Mouse (Mus musculus) layer of hippocampus, adult 11-12 months (tissue): ENCODE results near the gene Chrm5.
A peak's percentile ranks its signal among the peaks of the same experiment; 100 is the strongest.

ENCODE experiments used
- DNase-seq: peaks from one replicate; pipeline ENCODE4 v3.0.0; 2022; ENCODE audit warnings: low spot score

Chrm5 gene

DNA sequence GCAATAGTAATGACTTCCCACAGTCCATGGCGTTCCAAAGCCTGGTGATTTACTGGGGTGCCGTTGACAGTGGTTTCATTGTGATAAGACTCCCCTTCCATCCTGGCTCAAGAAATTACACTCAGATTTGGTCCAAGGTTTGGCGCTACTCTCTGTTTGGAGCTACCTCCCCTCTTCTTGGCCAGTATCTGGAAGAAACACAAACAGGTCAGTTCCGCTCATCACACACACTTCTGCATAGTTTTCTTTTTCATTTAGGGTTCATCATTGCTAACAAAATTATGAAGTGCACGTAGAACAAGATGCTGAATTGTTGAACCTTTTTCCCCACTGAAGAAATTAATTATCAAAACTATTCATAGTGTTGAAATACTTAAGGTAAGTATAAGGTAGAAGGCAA, at the start of gene Chrm5:
Gene Chrm5, minus strand, starts transcription at position 101 of the 400 bp plus-strand sequence.
- DNase-seq, result no peak

DNA sequence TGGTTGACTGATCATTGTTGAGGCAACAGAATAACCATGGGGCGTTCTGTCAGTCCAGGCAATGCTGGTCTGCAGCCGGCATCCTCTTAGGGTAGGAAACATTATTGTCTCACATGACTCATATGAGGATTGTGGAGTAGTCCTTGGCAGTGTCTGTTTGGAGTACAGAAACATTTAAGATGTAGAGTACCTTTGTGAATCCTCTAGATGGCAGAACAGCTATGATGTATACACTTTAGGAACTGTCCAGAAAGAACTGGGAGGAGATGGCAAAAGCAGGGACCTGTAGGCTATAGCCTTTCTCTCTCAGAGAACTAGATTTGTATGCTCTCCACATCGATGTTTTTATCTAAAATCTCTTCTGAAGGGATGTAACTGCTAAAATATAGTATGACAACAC, 46.4 kb upstream of the Chrm5 start:
- no peak for DNase-seq

DNA sequence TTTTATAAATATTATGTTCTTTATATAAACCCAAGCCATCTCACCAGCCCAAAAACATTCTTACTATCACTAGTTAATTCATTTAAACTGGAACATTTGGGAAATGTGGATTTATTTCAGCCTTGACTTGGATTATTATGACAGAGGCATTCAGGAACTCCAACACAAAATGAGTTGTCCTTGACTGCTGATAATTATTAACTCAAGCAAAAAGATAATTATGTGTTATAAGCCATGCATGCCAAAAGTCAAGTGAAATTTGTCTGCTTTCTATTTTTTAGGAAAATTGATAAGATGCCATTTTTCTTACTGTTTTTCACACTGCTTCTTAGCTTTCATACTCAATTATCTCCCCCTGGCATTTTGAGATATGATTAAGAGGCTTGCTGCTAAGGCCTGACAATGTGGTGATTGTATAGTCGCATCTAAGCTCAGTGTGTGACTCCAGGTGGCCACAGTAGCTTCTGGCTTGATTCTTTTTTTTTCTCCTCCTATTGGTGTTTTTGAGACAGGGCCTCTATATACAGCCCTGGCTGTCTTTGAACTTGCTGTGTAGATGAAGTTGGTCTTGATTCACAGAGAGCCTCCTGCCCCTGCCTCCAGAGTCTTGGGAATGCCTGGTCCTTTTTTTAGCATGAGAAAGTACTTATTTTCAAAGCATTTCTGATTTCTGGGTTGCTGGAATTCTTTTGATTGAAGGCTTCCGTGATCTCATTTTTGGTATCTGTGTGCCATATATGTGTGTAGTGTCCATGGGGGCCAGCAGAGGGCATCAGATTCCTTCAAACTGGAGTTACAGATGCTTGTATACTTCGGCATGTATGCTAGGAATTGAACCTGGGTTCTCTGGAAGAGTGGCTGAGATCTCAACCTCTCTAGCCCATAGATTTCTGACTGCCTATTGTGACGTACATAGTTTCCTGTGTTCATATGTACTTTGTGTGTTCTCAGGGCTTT, 40.2 kb upstream of the Chrm5 start:
- DNase-seq, result no peak

DNA sequence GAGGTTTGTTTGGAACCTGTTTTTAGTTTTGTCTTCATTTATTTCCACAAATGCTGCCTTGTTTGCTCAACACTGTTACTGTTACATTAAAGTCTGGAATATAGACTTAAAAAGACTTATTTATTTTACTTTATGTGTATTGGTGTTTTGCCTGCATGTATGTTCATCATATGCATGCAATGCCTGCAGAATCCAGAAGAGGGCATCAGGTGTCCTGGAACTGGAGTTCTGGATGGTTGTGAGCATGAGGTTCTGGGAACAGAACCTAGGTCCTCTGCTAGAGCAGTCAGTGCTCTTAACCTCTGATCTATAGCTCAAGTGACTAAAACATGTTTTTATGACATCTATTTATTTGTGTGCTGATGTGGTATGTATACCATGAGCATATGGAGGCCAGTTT, 38.0 kb upstream of the Chrm5 start:
- DNase-seq, result no peak

DNA sequence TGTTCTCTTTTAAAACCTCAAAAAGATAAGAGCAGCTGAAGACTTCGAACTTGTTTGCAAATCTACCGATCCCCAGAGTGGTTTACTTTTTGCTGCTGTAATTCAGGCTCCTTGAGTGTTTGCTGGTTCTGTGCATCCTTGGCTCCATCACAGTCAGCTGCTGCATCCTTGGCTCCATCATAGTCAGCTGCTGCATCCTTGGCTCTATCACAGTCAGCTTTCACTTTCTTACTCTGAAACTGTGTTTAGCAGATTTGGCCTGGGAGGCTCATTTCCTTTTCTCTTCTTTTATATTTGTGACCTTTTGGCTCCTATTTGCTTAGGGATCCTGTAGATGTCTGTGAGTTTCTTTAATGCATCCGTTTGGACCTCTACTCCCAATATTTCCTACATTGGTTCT, 36.6 kb upstream of the Chrm5 start:
- DNase-seq, result no peak

DNA sequence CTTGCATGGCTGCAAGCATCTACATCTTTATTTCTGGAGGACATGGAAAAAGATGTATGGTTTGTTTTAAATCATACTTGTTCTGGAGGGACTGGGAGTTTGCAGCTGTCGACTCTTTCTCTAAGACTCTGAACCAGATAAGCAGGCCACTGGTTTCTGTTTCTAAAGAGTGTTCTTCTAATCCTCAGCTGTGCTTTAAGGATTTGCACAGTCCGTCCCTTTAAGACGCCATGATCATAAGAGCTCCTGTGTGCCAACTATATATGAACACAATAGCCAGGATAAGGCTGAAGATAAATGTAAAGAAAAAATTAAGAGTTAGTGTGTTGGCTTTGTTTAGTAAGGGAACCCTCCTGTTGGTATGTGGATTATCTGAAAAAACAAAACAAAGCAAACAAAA, 36.2 kb upstream of the Chrm5 start:
- DNase-seq, result no peak

DNA sequence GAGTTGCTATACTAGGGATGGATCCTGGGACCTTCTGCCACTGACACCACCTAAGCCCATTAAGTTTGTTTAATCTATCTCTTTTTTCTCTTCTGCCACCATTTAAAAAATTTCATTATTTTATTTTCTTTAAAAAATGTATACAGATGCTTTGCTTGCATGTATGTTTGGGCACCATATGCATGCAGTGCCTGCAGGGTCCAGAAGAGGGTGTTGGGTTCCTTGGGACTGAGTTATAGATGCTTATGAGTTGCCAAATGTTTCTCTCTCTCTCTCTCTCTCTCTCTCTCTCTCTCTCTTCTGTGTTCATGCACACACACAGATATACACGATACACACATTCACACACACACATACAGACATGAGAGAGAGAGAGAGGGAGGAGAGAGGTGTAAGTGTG, 32.5 kb upstream of the Chrm5 start:
- DNase-seq, result no peak

DNA sequence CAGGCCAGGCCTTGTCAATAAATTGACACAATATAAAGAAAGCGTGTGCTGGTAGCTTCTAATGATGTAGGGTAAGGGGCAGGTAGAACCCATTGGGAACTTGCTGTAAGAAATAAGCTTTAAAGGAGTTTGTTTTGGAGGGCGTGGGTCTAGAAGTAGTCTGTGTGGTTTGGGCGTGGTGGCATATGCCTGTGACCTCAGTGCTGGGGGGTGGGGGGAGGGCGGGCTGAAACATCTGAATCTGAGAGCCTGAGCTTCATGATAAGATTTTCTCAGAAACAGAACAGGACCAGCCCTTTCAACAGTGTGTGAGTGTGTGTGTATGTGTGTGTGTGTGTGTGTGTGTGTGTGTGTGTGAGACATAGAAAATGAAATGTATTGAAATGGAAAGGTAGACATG, 29.6 kb upstream of the Chrm5 start:
- DNase-seq, result no peak

DNA sequence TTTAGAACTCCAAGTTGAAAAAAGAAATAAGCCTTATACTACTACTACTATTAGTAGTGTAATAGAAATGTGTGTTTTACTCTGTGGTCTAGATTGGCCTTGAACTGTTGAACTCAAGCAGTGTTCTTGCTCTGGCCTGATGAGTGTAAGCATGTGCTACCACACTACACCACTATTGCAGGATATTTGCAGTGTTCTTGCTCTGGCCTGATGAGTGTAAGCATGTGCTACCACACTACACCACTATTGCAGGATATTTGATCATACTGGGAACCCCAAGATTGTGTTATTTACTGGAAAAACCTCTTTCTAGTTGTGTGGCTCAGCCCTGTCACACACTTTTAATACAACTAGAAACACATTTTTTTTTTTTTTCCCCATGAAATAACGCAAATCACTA, 26.9 kb upstream of the Chrm5 start:
- DNase-seq, result no peak

DNA sequence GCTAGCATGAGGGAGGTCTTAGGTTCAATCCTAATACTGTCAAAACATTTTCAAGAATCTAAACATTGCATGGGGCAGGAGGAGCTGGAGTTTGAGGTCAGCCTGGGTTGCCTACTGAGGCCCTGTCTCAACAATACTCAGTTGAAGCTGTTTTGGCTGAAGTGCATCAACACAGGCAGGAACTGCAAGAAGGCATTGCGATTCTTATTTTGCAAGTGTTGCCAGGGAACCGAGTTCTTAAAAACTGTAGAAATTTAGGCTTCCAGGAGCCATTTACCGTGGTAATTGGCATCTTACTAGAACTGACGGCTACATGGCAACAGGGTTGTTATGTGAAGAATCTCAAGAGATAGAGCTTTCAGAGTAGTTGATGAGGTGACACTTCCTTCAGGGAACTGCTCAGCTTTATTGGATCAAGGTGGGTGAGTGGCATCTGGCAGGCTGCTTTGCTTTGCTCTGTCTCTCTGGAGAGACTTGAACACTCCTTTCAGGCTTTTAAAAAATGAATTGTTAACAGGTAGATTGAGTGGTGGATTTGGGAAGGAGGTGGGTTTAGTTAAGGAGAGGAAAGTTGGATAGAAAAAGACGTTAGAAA, 26.4 kb upstream of the Chrm5 start:
- DNase-seq, result no peak

DNA sequence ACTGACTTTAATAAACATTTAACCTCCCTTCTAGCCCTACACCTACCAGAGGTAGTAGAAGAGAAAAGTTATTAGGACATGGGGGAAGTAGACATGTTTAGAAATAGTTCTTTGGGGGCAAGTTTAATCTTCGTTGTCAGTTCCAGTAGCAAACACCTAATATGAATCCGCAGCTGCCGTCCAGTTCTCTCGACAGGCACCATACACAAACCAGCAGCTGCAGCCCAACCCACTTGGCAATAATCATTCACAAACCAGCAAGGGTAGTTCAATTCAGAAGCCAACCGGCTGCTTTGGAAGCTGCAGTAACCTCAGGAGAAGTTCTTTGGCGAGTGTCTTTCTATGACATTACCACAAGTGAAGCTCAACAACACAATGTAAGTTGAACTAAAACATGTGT, 23.4 kb upstream of the Chrm5 start:
- no peak for DNase-seq

DNA sequence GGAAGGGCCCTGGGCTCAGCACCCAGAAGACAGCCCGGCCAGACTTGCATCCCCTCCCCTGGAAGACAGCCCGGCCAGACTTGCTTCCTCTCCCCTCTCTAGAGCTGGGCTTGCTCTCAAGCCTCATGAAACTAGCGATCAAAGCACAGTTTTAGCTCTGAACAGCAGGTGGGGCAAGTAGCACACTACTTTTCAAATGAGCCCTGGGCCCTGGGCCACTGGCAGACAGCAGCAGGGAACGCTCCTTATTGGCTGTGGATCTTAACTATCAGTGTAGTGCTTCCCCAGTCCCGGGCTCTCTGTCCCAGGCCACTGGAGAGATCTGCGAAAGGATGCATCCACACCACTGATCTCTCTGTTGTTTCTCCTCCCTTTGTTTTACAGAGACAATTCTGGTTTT, 20.6 kb upstream of the Chrm5 start:
- DNase-seq, result peak; percentile 80

DNA sequence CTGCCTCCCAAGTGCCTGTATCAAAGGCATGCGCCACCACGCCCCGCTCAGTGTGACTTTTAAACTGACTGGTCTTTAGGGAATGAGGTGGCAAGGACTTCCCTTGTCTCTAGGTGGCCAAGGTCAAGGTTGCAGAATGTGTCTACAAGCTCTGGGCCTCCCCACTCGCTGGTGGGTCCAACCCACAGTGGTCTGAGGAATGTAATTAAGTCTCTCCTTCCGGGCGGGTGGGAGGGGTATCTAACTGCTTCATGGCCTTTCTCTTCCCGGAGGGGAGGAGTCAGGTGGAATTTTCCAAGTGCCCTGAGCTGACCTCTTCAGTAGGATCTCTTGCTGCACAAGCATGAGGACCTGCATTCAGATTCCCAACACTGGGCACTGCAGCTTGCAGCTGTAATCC, 17.3 kb upstream of the Chrm5 start:
- no peak for DNase-seq

DNA sequence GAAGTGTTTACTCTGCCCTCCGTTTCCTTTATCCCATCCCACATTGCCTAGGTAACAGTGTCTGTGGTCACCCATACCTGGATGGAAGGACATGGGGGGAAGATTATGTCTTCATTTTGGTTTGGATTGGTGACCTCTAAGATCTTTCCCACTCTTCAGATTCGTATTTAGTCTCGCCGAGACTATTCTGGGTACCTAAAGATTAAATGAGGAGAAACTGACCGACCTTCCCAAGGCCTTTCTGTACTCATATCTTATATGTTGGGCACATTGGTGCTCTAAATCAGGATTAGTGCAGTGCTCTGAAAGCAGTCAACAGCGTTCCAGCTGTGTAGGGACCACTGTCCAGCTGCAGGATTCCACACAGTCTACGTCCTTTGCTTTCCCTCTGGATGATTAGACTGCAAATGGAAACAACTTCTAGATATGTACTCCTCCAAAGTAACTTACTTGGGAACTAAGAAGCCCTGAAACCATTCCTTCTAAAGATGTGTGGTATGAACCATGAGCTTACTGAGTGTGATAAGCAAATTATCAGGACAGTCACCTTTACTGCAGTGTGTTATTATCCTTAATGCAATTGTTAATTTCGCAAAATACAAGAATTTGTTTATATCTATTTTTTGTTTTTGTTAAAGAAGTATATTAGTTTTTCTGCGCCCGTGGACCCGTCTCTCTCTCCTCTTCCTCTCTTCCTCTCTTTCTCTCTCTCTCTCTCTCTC, 13.1 kb upstream of the Chrm5 start:
- no peak for DNase-seq

DNA sequence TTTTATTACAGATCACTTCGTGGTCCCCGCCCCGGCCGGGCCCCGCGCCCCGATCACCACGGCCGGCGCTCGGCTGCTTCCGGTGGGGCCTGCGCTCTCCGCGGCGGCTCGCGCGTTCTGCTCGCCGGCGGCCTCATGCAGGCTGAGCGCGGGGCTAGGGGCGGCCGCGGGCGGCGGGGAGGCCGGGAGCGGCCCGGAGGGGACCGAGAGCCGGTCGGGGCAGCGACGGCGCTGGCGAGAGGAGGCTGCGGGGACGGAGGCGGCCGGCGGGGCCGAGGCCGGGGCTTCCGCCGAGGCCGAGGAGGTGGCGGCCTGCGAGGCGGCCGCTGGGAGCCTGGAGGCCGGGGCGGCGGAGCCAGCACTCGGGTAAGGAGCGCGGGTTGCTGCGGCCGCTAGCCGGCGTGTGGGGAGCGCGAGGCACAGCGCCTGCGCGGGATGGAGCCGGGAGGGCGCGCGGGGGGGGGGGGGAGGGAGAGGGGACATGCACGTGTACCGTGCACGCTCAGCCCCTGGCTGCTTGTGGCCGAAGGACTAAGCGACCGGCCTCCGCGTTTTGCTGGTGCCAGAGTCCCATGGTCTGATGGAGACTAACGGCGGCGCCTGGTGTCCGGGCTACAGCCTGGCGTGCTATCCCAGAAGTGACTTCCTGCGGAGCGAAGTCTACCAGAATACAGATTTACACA, 12.4 kb upstream of the Chrm5 start, which contains the start of gene Aven:
Gene Aven, plus strand, starts transcription at position 109 of the 683 bp plus-strand sequence.
- peak; percentile 79 for DNase-seq

DNA sequence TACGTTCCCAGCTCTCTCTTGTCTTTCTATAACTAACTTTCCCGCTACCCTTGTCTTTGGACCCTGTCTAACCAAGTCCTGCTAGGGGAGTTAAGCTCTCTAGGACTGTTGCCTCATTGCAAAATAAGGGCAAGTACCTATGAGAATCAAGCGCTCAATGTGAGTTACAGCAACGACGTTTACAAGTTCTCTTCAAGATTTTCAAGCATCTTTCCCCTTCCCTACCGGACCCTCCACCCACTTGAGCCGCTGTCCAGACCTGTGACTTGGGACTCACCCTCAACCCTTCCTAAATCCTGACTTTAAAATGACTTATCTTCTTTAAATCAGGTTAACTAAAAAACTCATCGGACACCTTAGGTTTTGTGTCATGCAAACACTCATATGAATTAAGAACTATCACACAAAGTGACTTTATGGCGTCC, 11.9 kb upstream of the Chrm5 start:
- no peak for DNase-seq

DNA sequence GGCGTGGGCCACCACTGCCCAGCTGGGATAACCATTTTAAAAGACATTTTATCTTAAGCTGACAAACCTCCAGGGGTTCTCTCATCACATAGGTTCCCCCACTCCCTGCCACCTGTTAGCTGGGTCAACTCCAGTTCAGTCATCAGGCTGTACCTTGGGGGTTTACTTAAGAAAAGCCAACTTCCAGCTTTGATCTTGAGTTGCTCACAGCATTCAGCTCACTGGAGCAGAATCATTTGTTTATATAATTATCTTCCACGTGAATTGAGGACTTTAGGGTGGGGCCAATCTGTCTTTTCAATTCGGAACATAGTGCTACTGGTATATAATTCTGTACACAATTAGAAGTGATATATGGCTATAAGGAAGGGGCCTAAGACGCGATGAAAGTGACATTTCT, 11.1 kb upstream of the Chrm5 start:
- DNase-seq, result no peak

DNA sequence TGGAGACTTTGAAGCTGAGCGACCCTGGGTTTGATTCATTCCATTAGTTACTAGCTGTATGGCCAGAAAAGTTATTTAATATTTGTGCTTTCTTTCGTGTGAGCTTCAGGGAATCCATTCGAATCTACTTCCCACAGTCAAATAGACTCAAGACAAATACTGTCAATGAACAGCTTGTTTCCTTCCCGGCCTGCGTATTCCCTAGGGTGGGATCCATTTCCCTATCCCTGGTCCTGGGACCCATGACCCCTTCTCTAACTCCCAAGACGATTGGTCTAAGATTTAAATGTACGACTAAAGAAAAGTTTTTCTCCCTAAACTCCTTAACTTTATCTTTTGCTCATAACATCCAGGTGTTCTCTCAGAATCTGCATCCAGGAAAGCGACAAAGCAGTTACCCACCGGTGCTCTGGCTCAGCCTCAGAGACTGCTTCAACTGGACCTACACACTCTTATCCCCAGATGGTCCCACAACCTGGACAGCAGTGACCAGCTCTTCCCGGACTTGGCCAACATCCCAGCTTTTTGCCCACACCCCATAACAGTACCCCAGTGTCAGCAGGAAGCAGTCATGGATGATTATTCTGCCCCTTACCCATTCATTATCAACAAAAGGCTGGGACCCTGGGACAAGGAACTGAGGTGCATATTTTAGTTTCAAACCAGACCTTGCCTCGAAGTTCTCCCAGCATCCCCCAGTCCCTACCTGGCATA, 10.1 kb upstream of the Chrm5 start:
- no peak for DNase-seq

DNA sequence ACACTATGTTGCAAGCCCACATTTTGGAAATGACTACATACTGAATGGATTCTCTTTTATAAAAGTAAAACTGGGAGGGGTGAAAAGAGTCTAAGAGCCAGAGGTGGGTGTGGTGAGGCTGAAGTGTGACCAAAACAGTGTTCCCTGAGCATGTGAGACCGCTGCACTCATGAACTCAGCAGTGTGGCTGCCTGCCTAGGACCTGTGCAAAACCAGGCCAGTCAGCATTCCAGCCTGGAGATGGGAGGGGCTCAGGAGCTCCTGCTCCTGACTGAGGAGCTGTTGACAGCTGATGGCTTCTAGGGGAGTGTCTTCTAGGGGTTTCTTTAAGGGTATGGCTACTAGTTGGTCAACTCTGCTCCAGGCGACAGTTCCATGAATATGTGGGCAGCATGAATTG, 4.3 kb upstream of the Chrm5 start:
- no peak for DNase-seq

DNA sequence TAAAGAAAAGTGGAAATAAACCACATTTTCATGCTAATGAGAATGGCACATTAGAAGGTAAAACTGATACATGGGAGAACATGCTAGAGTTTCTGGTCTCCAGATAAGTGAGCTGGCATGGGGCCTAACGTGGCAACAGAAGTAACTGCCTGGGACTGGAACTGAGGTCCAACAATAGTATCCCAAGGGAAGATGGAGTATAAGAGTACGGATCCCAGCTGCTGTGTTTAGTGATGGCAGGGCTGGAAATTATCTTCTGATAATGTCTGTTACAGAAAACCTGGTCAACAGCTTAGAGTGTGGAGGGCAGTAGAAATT, 2.7 kb upstream of the Chrm5 start:
- no peak for DNase-seq

DNA sequence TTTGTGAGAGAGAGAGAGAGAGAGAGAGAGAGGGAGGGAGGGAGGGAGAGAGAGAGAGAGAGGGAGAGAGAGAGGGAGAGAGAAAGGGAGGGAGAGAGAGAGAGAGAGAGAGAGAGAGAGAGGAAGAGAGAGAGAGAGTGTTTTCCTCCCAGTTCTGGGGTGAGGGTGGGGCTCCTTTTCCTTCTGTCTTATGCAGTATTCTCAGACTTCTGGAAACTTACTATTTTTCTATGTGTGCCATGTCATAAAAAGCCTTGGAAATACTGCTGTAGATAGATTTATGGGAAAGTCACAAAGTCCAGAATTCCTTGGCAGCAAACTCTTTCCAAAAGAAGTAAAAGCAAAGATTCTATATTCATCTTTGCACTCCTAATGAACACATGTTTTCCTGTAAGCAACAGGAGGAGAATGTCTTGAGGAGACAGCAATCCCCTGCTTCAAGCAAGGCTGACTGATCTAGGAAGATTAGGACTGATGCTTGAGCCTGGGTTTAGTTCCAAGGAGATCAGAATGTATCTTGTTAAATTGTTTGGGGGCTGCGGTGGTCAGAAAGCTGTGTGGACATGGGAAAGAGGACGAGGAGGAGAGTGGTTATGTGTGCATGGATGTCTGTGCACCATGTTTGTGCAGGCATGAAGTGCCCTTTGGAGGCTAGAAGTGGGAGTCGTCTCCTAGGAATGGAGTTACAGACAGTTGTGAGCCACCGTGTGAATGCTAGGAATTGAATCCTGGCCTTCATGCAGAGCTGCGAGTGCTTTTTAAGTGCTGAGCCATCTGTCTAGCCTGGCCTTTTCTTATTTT, 2.2 kb upstream of the Chrm5 start:
- DNase-seq, result no peak
